Mouse (Mus musculus) midbrain, embryonic 12.5 days (tissue): ENCODE measurements around the gene Cbarp. TPM values are rescaled to one million over a fixed set of nuclear protein-coding genes. Genes with fewer than 3 reads are reported as not detected.

Experiments
- ATAC-seq: fragments of 200-750 bp; cut with Nextera tagmentation; 2 replicates; pipeline ENCODE4 v1.8.0; 2017; ENCODE audit warnings: low read depth, moderate TSS enrichment, moderate library complexity; ENCODE audit not compliant: low FRiP score
- H3K27ac ChIP-seq: fragments of 300-500 bp; sonication (generic); replicated peaks from 2 replicates; pipeline ENCODE4 v1.5.1; 2016; ENCODE audit warnings: mild to moderate bottlenecking
- H3K27me3 ChIP-seq: fragments of 300-500 bp; sonication (generic); 2 replicates; pipeline ENCODE4 v1.6.1; 2016; ENCODE audit warnings: mild to moderate bottlenecking
- H3K36me3 ChIP-seq: fragments of 300-500 bp; sonication (generic); 2 replicates; pipeline ENCODE4 v1.6.1; 2016
- H3K4me1 ChIP-seq: fragments of 300-500 bp; sonication (generic); 2 replicates; pipeline ENCODE4 v1.6.1; 2016
- H3K4me2 ChIP-seq: fragments of 300-500 bp; sonication (generic); replicated peaks from 2 replicates; pipeline ENCODE4 v1.6.1; 2016; ENCODE audit warnings: mild to moderate bottlenecking, moderate library complexity
- H3K4me3 ChIP-seq: fragments of 300-500 bp; sonication (generic); 2 replicates; pipeline ENCODE4 v1.5.1; 2016; ENCODE audit warnings: mild to moderate bottlenecking
- H3K9ac ChIP-seq: fragments of 300-500 bp; sonication (generic); replicated peaks from 2 replicates; pipeline ENCODE4 v1.6.1; 2016; ENCODE audit warnings: mild to moderate bottlenecking, moderate library complexity
- H3K9me3 ChIP-seq: fragments of 300-500 bp; sonication (generic); 2 replicates; pipeline ENCODE4 v1.6.1; 2016; ENCODE audit warnings: mild to moderate bottlenecking
- WGBS: fragments of 180-500 bp; shearing (Covaris S2); methylation state at CpG from one replicate; pipeline ENCODE4 v1.1.7; 2016; 5-methylcytosine and 5-hydroxymethylcytosine counted together
- polyA plus RNA-seq: library from polyadenylated mRNA; unstranded; fragments of >200 nt; fragmentation: Nextera tagmentation; extraction: Ambion mirVana; gene quantifications from 2 replicates; pipeline ENCODE4 v1.2.1, GENCODE M21; 2016

The Cbarp gene
- 19.3 and 20.0 TPM in 2 replicates for polyA plus RNA-seq

DNA sequence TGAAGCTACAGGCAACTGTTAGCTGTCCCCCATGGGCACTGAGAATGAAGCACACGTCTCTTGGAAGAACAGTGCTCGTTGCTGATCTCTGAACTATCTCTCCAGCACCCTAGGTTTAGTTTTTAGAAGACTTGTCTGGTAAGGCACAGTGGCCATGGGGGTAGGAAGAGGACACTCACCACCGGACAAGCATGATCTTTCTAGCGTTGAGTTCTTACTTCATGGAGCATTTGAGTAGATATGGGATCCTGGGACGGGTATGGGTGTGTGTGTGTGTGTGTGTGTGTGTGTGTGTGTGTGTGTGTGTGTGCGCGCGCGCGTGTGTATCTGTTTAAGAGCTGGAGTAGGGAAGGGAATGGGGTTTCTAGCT lies at the start of gene Cbarp:
Gene Cbarp (minus strand): TSS at position 170 of the 370 bp plus-strand sequence.
- H3K27me3 ChIP-seq, result peaks cover 26% of the 10 kb centered on the region
- H3K9ac ChIP-seq, result peak within 1 kb of the TSS; percentile 32; the same call in 1 of the 2 replicates
- peak within 1 kb of the TSS; percentile 73 for H3K4me3 ChIP-seq
- H3K9me3 ChIP-seq, result no peaks in the 10 kb centered on the region
- peaks cover 73% of the 10 kb centered on the region for H3K4me1 ChIP-seq
- H3K27ac ChIP-seq, result peak within 1 kb of the TSS; percentile 91
- peak within 1 kb of the TSS; percentile 95 for H3K4me2 ChIP-seq
- WGBS, result 83% methylated on average over 10 of the region's 10 CpGs
- H3K36me3 ChIP-seq, result peaks cover 22% of the 10 kb centered on the region
- no peak for ATAC-seq

DNA sequence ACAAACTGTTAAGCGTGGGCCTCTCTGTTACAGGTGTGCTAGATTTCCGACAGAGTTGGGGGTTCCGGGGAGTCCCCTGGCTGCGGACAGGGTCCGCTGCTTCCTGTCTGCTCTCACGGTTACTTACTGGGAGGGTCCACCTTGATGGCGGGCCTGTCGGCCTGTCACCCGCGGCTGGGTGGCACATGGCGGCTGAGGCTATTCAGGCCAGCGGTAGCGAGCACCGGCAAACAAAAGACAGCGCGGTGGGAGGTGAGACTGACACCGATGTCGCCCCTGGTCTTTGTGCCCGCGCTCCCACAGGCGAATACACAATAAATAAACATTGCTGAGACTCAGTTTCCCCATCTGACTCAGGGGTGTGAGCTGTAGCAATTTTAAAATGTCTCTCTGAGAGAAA lies 49.4 kb upstream of the Cbarp start:
- Histone ChIP-seq H3K4me1 (peaks cover 64% of the 10 kb centered on the region), H3K4me3 (peak overlapping the region; percentile 47), H3K27me3 (peaks cover 65% of the 10 kb centered on the region), H3K9me3 (no peaks in the 10 kb centered on the region), H3K27ac (peak overlapping the region; percentile 97), H3K9ac (peak overlapping the region; percentile 77), H3K4me2 (peak overlapping the region; percentile 70), H3K36me3 (peaks cover 28% of the 10 kb centered on the region)
- peak; percentile 11; the same call in 1 of the 2 replicates for ATAC-seq
- 2% methylated on average over 21 of the region's 21 CpGs for WGBS

DNA sequence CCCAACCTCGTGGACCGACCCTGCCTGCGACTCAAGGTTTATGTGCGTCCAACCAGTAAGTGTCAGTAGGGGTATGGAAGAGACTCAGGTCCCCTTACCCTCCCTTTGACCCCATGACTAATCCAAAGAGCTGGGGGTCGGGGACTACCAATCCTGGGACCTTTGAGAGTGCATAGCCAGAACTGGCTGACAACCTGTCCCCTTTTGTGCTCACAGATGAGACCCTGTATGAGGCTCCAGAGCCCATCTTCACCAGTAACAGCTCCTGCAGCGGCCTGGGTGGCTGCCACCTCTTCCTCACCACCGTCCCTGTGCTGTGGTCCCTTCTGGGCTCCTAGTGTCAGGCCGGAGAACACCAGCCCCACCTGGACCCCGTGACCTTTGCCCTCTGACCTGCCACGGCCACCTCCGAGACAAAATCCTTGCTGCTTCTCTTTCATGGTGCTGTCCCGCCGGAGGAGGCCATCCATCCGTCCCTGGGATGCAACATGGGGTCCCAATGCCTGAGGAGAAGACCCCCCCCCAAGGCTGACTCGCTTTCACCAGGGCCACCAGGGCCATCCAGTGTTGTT lies 47.9 kb upstream of the Cbarp start:
- no peak for ATAC-seq
- Histone ChIP-seq H3K9ac (peak overlapping the region; percentile 51; the same call in 1 of the 2 replicates), H3K27ac (peak overlapping the region; percentile 97), H3K4me1 (peaks cover 52% of the 10 kb centered on the region), H3K4me2 (peak overlapping the region; percentile 70), H3K27me3 (peaks cover 60% of the 10 kb centered on the region), H3K36me3 (peaks cover 37% of the 10 kb centered on the region), H3K9me3 (no peaks in the 10 kb centered on the region), H3K4me3 (peak overlapping the region; percentile 21; the same call in 1 of the 2 replicates)
- 40% methylated on average over 15 of the region's 15 CpGs for WGBS

DNA sequence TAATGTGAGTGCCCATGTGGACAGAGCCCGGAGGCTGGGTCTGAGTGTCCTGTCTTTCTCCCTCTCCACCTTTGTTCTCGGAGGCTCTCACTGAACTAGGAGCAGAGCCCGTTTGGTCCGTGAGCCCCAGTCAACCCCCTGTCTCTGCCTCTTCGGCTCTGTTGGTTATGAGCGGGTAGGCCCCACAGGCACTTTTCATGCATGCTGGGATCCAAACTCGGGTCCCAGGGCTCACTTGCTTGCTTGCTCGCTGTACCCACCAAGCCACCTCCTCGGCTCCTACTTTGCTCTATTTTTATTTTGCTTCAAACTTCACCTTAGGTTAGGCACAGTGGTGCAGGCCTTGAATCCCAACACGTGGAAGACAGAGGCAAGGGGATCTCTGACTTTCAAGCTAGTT lies 47.1 kb upstream of the Cbarp start:
- peaks cover 52% of the 10 kb centered on the region for H3K27me3 ChIP-seq
- H3K9me3 ChIP-seq, result no peaks in the 10 kb centered on the region
- H3K4me3 ChIP-seq, result no peak overlapping the region
- H3K36me3 ChIP-seq, result peaks cover 44% of the 10 kb centered on the region
- WGBS, result 68% methylated on average over 10 of the region's 10 CpGs
- H3K27ac ChIP-seq, result peak overlapping the region; percentile 97
- peaks cover 47% of the 10 kb centered on the region for H3K4me1 ChIP-seq
- ATAC-seq, result no peak
- peak overlapping the region; percentile 11; the same call in 1 of the 2 replicates for H3K4me2 ChIP-seq
- H3K9ac ChIP-seq, result peak overlapping the region; percentile 33; the same call in 1 of the 2 replicates

DNA sequence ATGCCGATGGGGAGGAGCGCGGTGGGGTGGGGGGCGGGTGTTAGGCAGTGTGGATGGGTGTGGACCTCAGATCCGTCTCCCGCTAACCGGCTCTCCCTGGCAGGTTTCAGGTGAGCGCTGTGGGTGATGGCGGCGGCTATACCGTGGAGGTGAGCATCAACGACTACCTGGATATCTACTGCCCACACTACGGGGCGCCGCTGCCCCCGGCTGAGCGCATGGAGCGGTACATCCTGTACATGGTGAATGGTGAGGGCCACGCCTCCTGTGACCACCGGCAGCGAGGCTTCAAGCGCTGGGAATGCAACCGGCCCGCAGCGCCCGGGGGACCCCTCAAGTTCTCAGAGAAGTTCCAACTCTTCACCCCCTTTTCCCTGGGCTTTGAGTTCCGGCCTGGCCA lies 46.0 kb upstream of the Cbarp start:
- H3K4me2 ChIP-seq, result peak overlapping the region; percentile 35
- H3K4me1 ChIP-seq, result peaks cover 49% of the 10 kb centered on the region
- peak overlapping the region; percentile 97 for H3K27ac ChIP-seq
- peaks cover 51% of the 10 kb centered on the region for H3K36me3 ChIP-seq
- H3K27me3 ChIP-seq, result peaks cover 43% of the 10 kb centered on the region
- H3K9ac ChIP-seq, result peak overlapping the region; percentile 34; the same call in 1 of the 2 replicates
- 45% methylated on average over 26 of the region's 27 CpGs for WGBS
- ATAC-seq, result no peak
- H3K9me3 ChIP-seq, result no peaks in the 10 kb centered on the region
- H3K4me3 ChIP-seq, result peak overlapping the region; percentile 19

DNA sequence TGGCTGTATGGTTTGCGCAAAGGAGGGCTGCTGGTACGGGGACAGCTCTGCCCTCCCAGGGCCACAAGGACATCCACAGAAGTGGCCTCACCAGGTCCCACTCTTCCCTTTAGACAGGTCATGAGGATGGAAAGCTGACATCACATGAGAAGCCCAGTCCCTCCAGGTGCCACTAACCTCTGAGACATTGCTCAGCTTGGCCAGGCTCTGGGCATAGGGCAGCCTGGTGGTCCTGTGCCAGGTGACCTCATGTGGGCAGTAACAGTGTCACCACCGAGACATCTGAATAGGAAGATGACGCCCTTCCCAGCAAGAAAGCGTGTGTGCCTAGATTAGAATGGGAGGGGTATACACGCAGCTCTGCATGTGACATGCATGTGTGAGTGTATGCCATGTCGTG lies 41.9 kb upstream of the Cbarp start:
- no peak for ATAC-seq
- Histone ChIP-seq H3K36me3 (peaks cover 34% of the 10 kb centered on the region), H3K4me3 (peak overlapping the region; percentile 96), H3K27me3 (peaks cover 19% of the 10 kb centered on the region), H3K9ac (peak overlapping the region; percentile 99), H3K4me2 (peak overlapping the region; percentile 70), H3K4me1 (peaks cover 50% of the 10 kb centered on the region), H3K9me3 (no peaks in the 10 kb centered on the region), H3K27ac (peak overlapping the region; percentile 91; the same call in 1 of the 2 replicates)
- 86% methylated on average over 7 of the region's 7 CpGs for WGBS

DNA sequence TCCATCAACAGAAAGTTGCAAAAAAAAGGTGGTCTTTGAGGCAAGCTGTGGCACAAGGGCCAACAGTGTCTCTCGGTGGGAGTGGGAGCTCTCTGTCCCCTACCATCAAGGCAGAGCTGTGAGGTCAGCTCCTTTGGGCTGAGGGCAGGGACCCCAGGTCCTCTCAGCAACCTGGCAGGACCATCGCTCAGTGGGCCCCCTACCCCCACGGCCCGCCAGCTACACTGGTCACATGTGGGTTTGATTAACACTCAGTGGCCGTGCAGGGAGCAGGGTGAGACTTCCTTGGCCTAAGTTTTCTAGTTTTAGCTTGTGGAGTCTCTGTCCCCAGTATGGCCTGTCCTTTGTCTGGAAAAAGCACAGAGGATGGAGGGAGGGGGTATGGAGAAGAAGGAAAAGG lies 40.2 kb upstream of the Cbarp start:
- Histone ChIP-seq H3K9ac (peak overlapping the region; percentile 99), H3K4me1 (peaks cover 52% of the 10 kb centered on the region), H3K27ac (peak overlapping the region; percentile 91), H3K4me3 (peak overlapping the region; percentile 96), H3K9me3 (no peaks in the 10 kb centered on the region), H3K36me3 (peaks cover 23% of the 10 kb centered on the region), H3K27me3 (peaks cover 7% of the 10 kb centered on the region; the same call in 1 of the 2 replicates), H3K4me2 (peak overlapping the region; percentile 70)
- 24% methylated on average over 5 of the region's 5 CpGs for WGBS
- ATAC-seq, result no peak

DNA sequence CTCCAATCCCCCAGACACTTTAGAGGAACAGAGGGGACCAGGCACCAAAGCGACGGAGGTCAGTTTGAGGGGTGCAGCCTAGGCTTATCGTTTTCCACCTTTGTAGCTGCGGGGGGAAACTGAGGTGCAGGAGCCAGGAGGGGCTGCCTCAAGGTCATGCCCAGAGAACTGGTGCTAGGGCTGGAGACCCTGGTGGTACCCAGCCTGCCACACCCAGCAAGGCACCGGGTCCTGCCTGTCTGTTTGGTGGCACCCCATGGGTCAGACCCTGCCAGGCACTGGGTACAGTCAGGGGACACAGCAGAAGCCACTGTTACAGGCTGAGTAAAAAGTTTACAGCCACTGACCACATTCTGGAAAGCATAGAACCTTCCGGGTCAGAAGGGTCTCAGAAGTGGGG lies 39.7 kb upstream of the Cbarp start:
- Histone ChIP-seq H3K36me3 (peaks cover 23% of the 10 kb centered on the region), H3K9ac (peak overlapping the region; percentile 99), H3K4me2 (peak overlapping the region; percentile 70), H3K9me3 (no peaks in the 10 kb centered on the region), H3K4me3 (peak overlapping the region; percentile 96), H3K27ac (peak overlapping the region; percentile 91), H3K27me3 (peaks cover 3% of the 10 kb centered on the region; the same call in 1 of the 2 replicates), H3K4me1 (peaks cover 53% of the 10 kb centered on the region)
- 32% methylated on average over 6 of the region's 6 CpGs for WGBS
- ATAC-seq, result no peak

DNA sequence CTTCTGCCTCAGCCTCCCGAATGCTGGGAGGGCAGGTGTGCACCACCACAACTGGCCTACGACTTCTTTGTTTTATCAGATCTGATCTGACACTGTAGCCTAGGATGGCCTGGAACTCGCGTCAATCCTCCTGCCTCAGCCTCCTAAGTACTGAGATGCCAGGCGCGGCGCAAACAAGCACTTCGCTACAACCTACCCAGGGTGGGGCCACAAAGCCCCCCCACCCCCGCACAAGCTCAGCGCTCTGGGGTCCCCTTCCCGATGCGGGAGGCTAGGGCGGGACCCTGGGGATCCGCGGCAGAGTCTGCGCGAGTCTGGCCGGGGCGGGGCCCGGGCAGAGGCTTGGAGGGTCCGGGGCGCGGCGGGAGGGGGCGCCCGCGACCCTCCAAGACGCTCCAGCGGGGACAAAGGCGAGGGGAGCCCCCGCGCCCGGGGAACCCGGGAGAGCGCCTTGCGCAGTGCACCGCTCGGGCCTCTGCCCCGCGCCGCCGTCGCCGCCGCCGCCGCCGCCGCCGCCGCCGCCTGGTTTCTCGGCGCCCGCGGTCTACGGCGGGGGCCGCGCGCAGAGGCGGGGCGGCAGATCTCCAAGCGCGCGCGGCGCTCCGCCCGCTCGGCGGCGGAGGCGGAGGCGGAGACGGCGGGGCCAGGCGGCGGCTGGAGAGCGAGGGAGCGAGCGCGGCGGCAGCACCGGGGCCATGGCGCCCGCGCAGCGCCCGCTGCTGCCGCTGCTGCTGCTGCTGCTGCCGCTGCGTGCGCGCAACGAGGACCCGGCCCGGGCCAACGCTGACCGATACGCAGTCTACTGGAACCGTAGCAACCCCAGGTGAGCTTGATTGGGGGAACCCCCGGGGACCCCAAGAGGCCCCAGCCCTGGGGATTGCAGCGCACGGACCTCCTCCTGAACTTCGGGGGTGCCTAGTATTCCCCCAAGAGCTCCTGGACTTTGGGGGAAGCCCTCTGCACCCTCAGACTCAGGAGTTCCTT lies 38.7 kb upstream of the Cbarp start, which contains the start of gene Efna2:
Gene Efna2 (plus strand): TSS at position 415 of the 984 bp plus-strand sequence.
- Histone ChIP-seq H3K9me3 (no peaks in the 10 kb centered on the region), H3K27ac (peak within 1 kb of the TSS; percentile 91), H3K27me3 (peaks cover 3% of the 10 kb centered on the region; the same call in 1 of the 2 replicates), H3K4me2 (peak within 1 kb of the TSS; percentile 70), H3K4me3 (peak within 1 kb of the TSS; percentile 96), H3K4me1 (peaks cover 51% of the 10 kb centered on the region), H3K36me3 (peaks cover 27% of the 10 kb centered on the region), H3K9ac (peak within 1 kb of the TSS; percentile 99)
- 2% methylated on average over 67 of the region's 106 CpGs for WGBS
- ATAC-seq, result peak; percentile 87

DNA sequence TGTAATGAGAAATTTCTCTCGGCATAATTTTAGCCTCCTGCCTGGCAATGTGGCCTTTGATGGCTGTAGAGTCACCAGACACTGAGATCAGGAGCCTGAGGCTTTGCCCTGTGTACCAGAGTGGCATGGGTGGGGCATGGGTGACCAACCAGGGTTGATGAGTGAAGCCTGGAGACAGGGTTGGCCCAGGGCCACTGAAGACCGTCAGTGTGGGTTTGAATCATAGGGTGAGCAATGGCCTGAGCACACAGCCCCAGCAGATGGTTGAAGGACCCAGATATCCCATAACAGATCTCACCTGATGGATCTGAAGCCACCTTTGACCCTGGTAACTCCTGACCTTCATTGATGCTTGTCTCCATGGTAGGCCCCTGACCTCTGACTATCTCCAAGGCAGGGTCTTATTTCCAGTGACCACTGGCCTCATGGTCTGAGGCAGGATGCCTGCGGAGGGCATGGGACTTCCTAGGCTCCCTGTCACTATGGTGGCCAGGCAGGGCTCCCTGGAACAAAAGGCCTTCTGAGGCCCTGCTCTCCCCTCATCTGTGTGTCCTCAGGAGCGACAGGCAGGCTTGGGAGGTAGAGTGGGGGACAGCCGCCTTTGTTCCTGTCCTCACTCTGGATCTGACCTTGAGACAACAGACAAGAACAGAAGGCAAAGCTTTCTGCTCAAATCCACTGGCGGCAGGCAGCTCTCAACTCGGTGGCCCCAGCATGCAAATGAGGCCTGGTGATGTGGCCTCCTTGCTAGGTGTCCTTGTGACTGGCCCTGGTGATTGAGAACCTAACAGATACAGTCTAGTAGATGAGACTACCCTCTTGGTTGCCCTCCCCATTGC lies 37.0 kb upstream of the Cbarp start:
- ATAC-seq, result no peak
- Histone ChIP-seq H3K27ac (peak overlapping the region; percentile 91), H3K27me3 (0 out of 2 replicates have a peak, but pooled peaks cover 3% of the 10 kb centered on the region), H3K9ac (no peak overlapping the region; the same call in 1 of the 2 replicates), H3K4me2 (0 out of 2 replicates have a peak overlapping the region, but pooled peaks have one; percentile 4), H3K36me3 (peaks cover 12% of the 10 kb centered on the region), H3K4me1 (peaks cover 56% of the 10 kb centered on the region), H3K9me3 (no peaks in the 10 kb centered on the region), H3K4me3 (no peak overlapping the region)
- 41% methylated on average over 7 of the region's 7 CpGs for WGBS

DNA sequence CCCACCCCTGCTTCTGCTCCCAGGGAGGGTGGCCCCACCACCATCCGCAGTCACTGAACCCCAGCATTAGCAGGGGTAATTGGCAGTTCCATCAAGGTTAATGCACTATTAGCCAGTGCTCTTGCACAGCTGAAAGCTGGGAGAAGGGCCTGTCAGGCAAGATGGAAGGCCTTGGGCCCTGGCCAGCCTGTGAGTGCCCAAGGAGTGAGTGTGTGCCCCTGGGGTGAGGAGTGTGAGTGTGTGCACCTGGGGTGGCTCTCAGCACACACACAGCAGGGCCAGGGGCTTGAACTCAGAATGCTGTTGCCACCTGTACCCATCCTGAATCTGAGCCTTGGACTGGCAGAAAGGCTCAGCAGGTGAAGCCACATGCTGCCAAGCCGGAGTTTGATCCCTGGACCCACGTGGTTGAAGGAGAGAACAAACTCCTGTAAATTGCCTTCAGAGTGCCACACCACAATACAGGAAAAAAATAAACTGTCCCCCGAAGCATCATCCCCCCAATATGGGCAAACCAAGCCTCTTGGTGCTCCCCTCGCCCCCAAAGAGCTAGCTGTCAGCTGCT lies 35.7 kb upstream of the Cbarp start:
- H3K4me2 ChIP-seq, result no peak overlapping the region
- 0 out of 2 replicates have a peak overlapping the region, but pooled peaks have one; percentile 17 for H3K9ac ChIP-seq
- H3K27ac ChIP-seq, result peak overlapping the region; percentile 91
- no peak overlapping the region for H3K4me3 ChIP-seq
- no peaks in the 10 kb centered on the region for H3K9me3 ChIP-seq
- ATAC-seq, result no peak
- WGBS, result 72% methylated on average over 5 of the region's 5 CpGs
- 0 out of 2 replicates have a peak, but pooled peaks cover 3% of the 10 kb centered on the region for H3K27me3 ChIP-seq
- H3K4me1 ChIP-seq, result peaks cover 57% of the 10 kb centered on the region
- H3K36me3 ChIP-seq, result peaks cover 19% of the 10 kb centered on the region
